In the genomic region with DNA sequence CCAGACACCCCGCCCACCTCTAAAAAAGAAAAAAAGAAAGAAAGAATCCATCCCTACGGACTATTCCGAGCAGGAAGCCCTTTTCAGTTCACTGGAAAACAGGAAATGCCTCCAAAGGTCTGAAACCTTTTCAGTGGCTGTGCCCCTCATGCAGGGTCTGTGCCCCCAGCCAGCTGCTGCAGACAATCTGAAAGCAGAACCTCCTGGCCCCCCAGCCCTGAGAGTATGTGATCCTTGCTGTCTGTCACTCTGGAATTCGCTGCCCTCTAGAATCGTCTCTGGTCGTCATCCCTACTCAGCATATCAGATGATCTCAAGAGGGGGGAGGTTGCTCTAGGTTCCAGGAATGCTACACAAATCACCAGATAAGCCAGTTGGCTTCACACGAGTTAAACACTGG, we compare ENCODE assay signal across 12 mouse cellular contexts.
DNase-seq lines count a peak whose midpoint lies in the region; ATAC-seq and TF ChIP-seq lines count a peak whose summit lies in the region.
"Had no signal": no experiment of that assay in that cellular context is flagged by ENCODE, and none has a peak within 500 bp of the region (broad histone marks: within the 10 kb centered on the region; RNA-seq: fewer than 3 reads in every experiment).

No protein-coding gene starts in this region.

- H3K9me3 ChIP-seq in lung, postnatal 0 days (ENCODE audit: low read length) = no peaks in the 10 kb centered on the region
- H3K9me3 ChIP-seq in midbrain, embryonic 10.5 days (replicated peaks) = no peaks in the 10 kb centered on the region
- no peaks in the 10 kb centered on the region for H3K9me3 ChIP-seq in midbrain, embryonic 15.5 days
- H3K9me3 ChIP-seq: midbrain, embryonic 13.5 days had no signal

- no peak overlapping the region for H3K9ac ChIP-seq in lung, postnatal 0 days (replicated peaks; ENCODE audit: low read depth)
- no peak overlapping the region for H3K9ac ChIP-seq in midbrain, embryonic 15.5 days
- H3K9ac ChIP-seq: midbrain, embryonic 13.5 days had no signal

- no peak overlapping the region for H3K4me3 ChIP-seq in lung, postnatal 0 days (ENCODE audit: low read depth, low read length)
- H3K4me3 ChIP-seq in midbrain, embryonic 10.5 days = no peak overlapping the region
- no peak overlapping the region for H3K4me3 ChIP-seq in midbrain, embryonic 15.5 days
- H3K4me3 ChIP-seq: midbrain, embryonic 13.5 days had no signal

- TF ChIP-seq EP300 in lung, postnatal 0 days (IDR thresholded peaks at IDR 0.05) = no peak

- no peaks in the 10 kb centered on the region for H3K36me3 ChIP-seq in lung, postnatal 0 days (ENCODE audit: insufficient read depth, low read length)
- no peaks in the 10 kb centered on the region for H3K36me3 ChIP-seq in midbrain, embryonic 10.5 days
- no peaks in the 10 kb centered on the region for H3K36me3 ChIP-seq in midbrain, embryonic 15.5 days (replicated peaks)
- H3K36me3 ChIP-seq: midbrain, embryonic 13.5 days had no signal

- H3K27me3 ChIP-seq in lung, postnatal 0 days (replicated peaks; ENCODE audit: insufficient read depth, low read length) = no peaks in the 10 kb centered on the region
- H3K27me3 ChIP-seq in midbrain, embryonic 10.5 days (ENCODE audit: low read depth, poor library complexity, severe bottlenecking) = no peaks in the 10 kb centered on the region
- no peaks in the 10 kb centered on the region; the same call in 1 of the 2 replicates for H3K27me3 ChIP-seq in midbrain, embryonic 15.5 days (replicated peaks)
- H3K27me3 ChIP-seq: midbrain, embryonic 13.5 days had no signal

- 0 out of 2 replicates have a peak overlapping the region, but pooled peaks have one; percentile 9 for H3K27ac ChIP-seq in lung, postnatal 0 days (ENCODE audit: low read length)
- H3K27ac ChIP-seq in midbrain, embryonic 10.5 days (replicated peaks) = no peak overlapping the region
- H3K27ac ChIP-seq in midbrain, embryonic 15.5 days = no peak overlapping the region
- H3K27ac ChIP-seq: midbrain, embryonic 13.5 days had no signal

- ATAC-seq in lung, postnatal 0 days = no peak
- ATAC-seq in midbrain, embryonic 15.5 days (replicated peaks) = no peak
- ATAC-seq: hindbrain, embryonic 16.5 days; midbrain, embryonic 13.5 days had no signal

- intact Hi-C loops in heart, postnatal 25 days (cut with DNase I) = loop anchor here (5.0 kb wide), 2 partner anchors 37 to 82 kb away; partner anchors contain the start of gene Epas1

- WGBS in lung, postnatal 0 days = 18% methylated on average over 7 of the region's 7 CpGs
- WGBS in midbrain, embryonic 10.5 days = 62% methylated on average over 7 of the region's 7 CpGs
- WGBS in midbrain, embryonic 15.5 days = 72% methylated on average over 7 of the region's 7 CpGs

- peaks cover 5% of the 10 kb centered on the region; the same call in 1 of the 2 replicates for H3K4me1 ChIP-seq in lung, postnatal 0 days (ENCODE audit: insufficient read depth, low read depth, low read length)
- 0 out of 2 replicates have a peak, but pooled peaks cover 4% of the 10 kb centered on the region for H3K4me1 ChIP-seq in midbrain, embryonic 10.5 days
- H3K4me1 ChIP-seq in midbrain, embryonic 15.5 days = no peaks in the 10 kb centered on the region

- peak; percentile 17 to 27 for DNase-seq in heart, adult 18-20 months
- DNase-seq in heart, postnatal 25 days (ENCODE audit: low spot score) = no peak
- peak; percentile 4 for DNase-seq in embryo, embryonic 9.5 days (ENCODE audit: extremely low spot score)
- DNase-seq in kidney, adult 8-10 months = peak; percentile 19 to 27
- peak; percentile 10 for DNase-seq in lung, postnatal 0 days (ENCODE audit: low spot score)
- DNase-seq in retina, postnatal 1 day = no peak
- DNase-seq in midbrain, embryonic 10.5 days (ENCODE audit: low spot score) = no peak
- DNase-seq: B cell, adult 2 months; cerebellum, postnatal 14 days had no signal

- no peak for TF ChIP-seq CTCF in lung, postnatal 0 days (IDR thresholded peaks at IDR 0.05)

- H3K4me2 ChIP-seq in lung, postnatal 0 days (replicated peaks; ENCODE audit: low read depth, low read length) = no peak overlapping the region; the same call in 1 of the 2 replicates
- no peak overlapping the region for H3K4me2 ChIP-seq in midbrain, embryonic 15.5 days
- H3K4me2 ChIP-seq: midbrain, embryonic 13.5 days had no signal

Comparison
In these comparisons a context has a peak if more than half of its experiments do, and no peak if none do; other contexts are left out.
1. DNase-seq: peak in heart, adult 18-20 months (2 of 2), embryo, embryonic 9.5 days (single experiment), kidney, adult 8-10 months (2 of 2) and lung, postnatal 0 days (single experiment); none in heart, postnatal 25 days (single experiment), retina, postnatal 1 day (single experiment) and midbrain, embryonic 10.5 days (single experiment).